Mouse (Mus musculus) hindbrain, embryonic 16.5 days (tissue): ENCODE measurements at regions not wholly inside any gene's neighbourhood (a gene's known extent, or its start where the extent isn't known, plus 50 kb on each side); places are given as distances from the start of the nearest gene placed in this dataset.

Source experiments
- ATAC-seq: fragments of 200-750 bp; cut with Nextera tagmentation; 2 replicates; pipeline ENCODE4 v1.8.0; 2017; ENCODE audit warnings: moderate TSS enrichment, moderate library complexity
- H3K27ac ChIP-seq: fragments of 300-500 bp; sonication (generic); 2 replicates; pipeline ENCODE4 v1.5.1; 2014; ENCODE audit warnings: low read depth, mild to moderate bottlenecking, control low read depth, low read length, moderate library complexity
- H3K27me3 ChIP-seq: fragments of 300-500 bp; sonication (generic); replicated peaks from 2 replicates; pipeline ENCODE4 v1.6.1; 2014; ENCODE audit warnings: low read length; ENCODE audit not compliant: control insufficient read depth, insufficient read depth
- H3K36me3 ChIP-seq: fragments of 300-500 bp; sonication (generic); 2 replicates; pipeline ENCODE4 v1.6.1; 2014; ENCODE audit warnings: mild to moderate bottlenecking, low read length, moderate library complexity, mixed read lengths; ENCODE audit not compliant: control insufficient read depth, insufficient read depth
- H3K4me1 ChIP-seq: fragments of 300-500 bp; sonication (generic); 2 replicates; pipeline ENCODE4 v1.6.1; 2014; ENCODE audit warnings: low read depth, low read length; ENCODE audit not compliant: control insufficient read depth, insufficient read depth
- H3K4me2 ChIP-seq: fragments of 300-500 bp; sonication (generic); 2 replicates; pipeline ENCODE4 v1.6.1; 2014; ENCODE audit warnings: mild to moderate bottlenecking, low read length, control low read depth, moderate library complexity
- H3K4me3 ChIP-seq: fragments of 300-500 bp; sonication (generic); 2 replicates; pipeline ENCODE4 v1.5.1; 2014; ENCODE audit warnings: mild to moderate bottlenecking, low read length, control low read depth, moderate library complexity
- H3K9ac ChIP-seq: fragments of 300-500 bp; sonication (generic); 2 replicates; pipeline ENCODE4 v1.6.1; 2014; ENCODE audit warnings: low read depth, mild to moderate bottlenecking, control low read depth, low read length, moderate library complexity
- H3K9me3 ChIP-seq: fragments of 300-500 bp; sonication (generic); 2 replicates; pipeline ENCODE4 v1.6.1; 2014; ENCODE audit warnings: mild to moderate bottlenecking, low read length, moderate library complexity; ENCODE audit not compliant: control insufficient read depth
- WGBS: fragments of 180-500 bp; shearing (Covaris S2); extraction: QIAGEN DNeasy Blood & Tissue Kit; methylation state at CpG from one replicate; pipeline ENCODE4 v1.1.7; 2014; 5-methylcytosine and 5-hydroxymethylcytosine counted together

DNA sequence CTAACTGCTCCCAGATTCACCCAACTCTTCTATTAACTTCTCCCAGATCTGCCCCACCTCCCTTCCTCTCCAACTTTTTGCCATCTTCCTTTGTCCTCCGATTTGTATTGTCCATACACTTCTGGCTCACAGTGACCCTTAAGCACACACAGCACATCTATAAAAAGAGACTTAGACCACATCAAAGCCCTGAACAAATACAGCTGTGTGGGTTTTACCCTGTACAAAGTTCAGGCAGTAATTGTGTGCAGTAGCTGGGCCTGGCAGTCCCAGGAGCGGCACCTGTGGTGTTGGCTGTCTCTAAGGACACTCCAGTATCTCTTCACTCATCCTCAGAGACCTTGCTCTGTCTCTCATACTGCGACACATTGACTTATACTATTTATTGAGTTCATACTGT, 283.2 kb upstream of the Xylt1 start:
- no peak for ATAC-seq
- no peaks in the 10 kb centered on the region for H3K4me1 ChIP-seq
- H3K4me3 ChIP-seq, result no peak overlapping the region
- no peaks in the 10 kb centered on the region for H3K9me3 ChIP-seq
- no peak overlapping the region for H3K27ac ChIP-seq
- H3K36me3 ChIP-seq, result no peaks in the 10 kb centered on the region
- 72% methylated on average over 3 of the region's 3 CpGs for WGBS
- no peak overlapping the region for H3K4me2 ChIP-seq
- no peaks in the 10 kb centered on the region for H3K27me3 ChIP-seq
- no peak overlapping the region for H3K9ac ChIP-seq

- WGBS, result 70% methylated on average over 6 of the region's 6 CpGs
- no peak overlapping the region for H3K4me2 ChIP-seq
- H3K36me3 ChIP-seq, result no peaks in the 10 kb centered on the region
- no peaks in the 10 kb centered on the region for H3K27me3 ChIP-seq
- no peak overlapping the region for H3K27ac ChIP-seq
- no peaks in the 10 kb centered on the region for H3K4me1 ChIP-seq
- no peaks in the 10 kb centered on the region for H3K9me3 ChIP-seq
- H3K9ac ChIP-seq, result no peak overlapping the region
- H3K4me3 ChIP-seq, result no peak overlapping the region
- ATAC-seq, result no peak
Measured at GRCm38 (mm10) chr7:117099041-117099440, 281.7 kb upstream of the Xylt1 start.

DNA sequence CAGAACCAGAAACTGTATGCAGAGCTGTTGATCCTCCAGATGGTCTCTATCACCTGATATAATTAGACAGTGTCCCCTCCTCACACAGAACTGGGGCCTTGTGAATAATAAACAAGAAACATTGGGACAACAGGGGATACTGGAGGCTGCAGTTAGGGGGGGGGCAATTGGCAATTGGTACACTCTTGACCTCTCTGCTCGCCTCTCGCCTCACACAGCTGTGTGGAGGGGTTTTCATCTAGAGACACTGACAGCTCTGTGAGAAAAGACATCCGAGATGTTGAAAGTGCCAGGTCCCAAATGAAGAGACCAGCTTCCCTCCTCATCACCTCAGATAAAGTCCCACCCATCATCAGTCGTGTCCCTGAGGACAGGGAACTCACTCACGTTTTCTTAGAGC, 277.7 kb upstream of the Xylt1 start:
- Histone ChIP-seq H3K27me3 (no peaks in the 10 kb centered on the region), H3K4me2 (no peak overlapping the region), H3K9me3 (no peaks in the 10 kb centered on the region), H3K4me1 (no peaks in the 10 kb centered on the region), H3K9ac (no peak overlapping the region), H3K36me3 (no peaks in the 10 kb centered on the region), H3K27ac (no peak overlapping the region), H3K4me3 (no peak overlapping the region)
- ATAC-seq, result no peak
- WGBS, result 78% methylated on average over 5 of the region's 5 CpGs

DNA sequence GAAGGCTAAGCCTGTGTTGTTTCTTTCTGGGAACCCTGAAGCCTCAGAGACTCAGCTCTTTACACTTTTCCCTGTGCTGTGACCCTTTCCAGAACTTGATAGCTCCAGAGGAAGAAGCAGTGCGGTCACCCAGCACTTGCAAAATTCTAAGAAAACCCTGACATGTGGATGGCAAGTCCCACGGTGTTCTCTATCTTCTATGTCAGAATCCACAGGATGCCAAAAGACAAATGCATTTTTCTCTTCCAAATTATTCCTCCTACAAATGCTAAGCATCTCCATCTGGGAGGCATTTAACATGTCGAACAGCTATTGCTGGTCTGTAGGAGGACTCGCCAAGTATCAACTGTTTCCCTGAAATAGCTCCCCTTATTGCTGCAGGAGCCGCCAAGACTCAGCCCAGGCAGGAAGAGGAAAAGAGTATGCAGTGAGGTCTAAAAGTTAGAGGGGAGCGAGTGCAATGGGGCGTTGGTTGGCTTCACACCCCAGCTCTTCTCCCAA, 274.0 kb upstream of the Xylt1 start:
- WGBS, result 80% methylated on average over 7 of the region's 7 CpGs
- Histone ChIP-seq H3K27ac (no peak overlapping the region), H3K27me3 (no peaks in the 10 kb centered on the region), H3K4me2 (no peak overlapping the region), H3K4me1 (no peaks in the 10 kb centered on the region), H3K4me3 (no peak overlapping the region), H3K9me3 (no peaks in the 10 kb centered on the region), H3K36me3 (no peaks in the 10 kb centered on the region), H3K9ac (no peak overlapping the region)
- ATAC-seq, result no peak

- no peak for ATAC-seq
Measured at GRCm38 (mm10) chr7:117108391-117108790, 272.4 kb upstream of the Xylt1 start.

GRCm38 (mm10) chr7:117127728-117128127, 253.1 kb upstream of the Xylt1 start:
- H3K4me3 ChIP-seq, result no peak overlapping the region
- H3K36me3 ChIP-seq, result no peaks in the 10 kb centered on the region
- ATAC-seq, result no peak
- no peak overlapping the region for H3K9ac ChIP-seq
- no peaks in the 10 kb centered on the region for H3K27me3 ChIP-seq
- no peak overlapping the region for H3K4me2 ChIP-seq
- no peak overlapping the region for H3K27ac ChIP-seq
- no peaks in the 10 kb centered on the region for H3K9me3 ChIP-seq
- 85% methylated on average over 3 of the region's 3 CpGs for WGBS
- no peaks in the 10 kb centered on the region for H3K4me1 ChIP-seq

More at GRCm38 (mm10) chr7:117108391-117108790, 272.4 kb upstream of the Xylt1 start:
- 88% methylated on average over 3 of the region's 3 CpGs for WGBS
- Histone ChIP-seq H3K4me3 (no peak overlapping the region), H3K27ac (no peak overlapping the region), H3K9me3 (no peaks in the 10 kb centered on the region), H3K27me3 (no peaks in the 10 kb centered on the region), H3K4me1 (no peaks in the 10 kb centered on the region), H3K36me3 (no peaks in the 10 kb centered on the region), H3K4me2 (no peak overlapping the region), H3K9ac (no peak overlapping the region)

DNA sequence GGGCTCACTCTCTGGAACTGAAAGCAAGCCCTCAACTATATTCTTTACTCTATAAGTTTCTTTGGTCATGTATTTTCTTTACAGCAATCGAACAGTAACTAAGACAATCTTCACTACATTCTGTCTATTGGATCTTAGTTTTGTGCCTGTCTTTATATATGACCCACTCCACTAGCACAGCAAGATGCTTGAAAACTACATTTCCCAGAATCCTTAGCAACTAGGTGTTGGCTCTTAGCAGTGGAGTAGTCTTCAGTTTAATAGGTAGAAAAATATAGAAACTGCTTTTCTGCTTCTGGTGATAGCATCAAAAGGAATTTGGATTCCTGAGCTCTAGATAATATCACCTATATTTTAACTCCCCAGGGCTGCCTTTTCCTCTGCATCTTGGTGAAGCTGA, 245.9 kb upstream of the Xylt1 start:
- no peak for ATAC-seq
- Histone ChIP-seq H3K4me3 (no peak overlapping the region), H3K4me2 (no peak overlapping the region), H3K27ac (no peak overlapping the region), H3K27me3 (no peaks in the 10 kb centered on the region), H3K9ac (no peak overlapping the region), H3K9me3 (no peaks in the 10 kb centered on the region), H3K4me1 (peaks cover 9% of the 10 kb centered on the region), H3K36me3 (no peaks in the 10 kb centered on the region)
- 94% methylated on average over 1 of the region's 1 CpGs for WGBS

GRCm38 (mm10) chr7:117138681-117139080, 242.1 kb upstream of the Xylt1 start:
- Histone ChIP-seq H3K9ac (no peak overlapping the region), H3K4me1 (peaks cover 15% of the 10 kb centered on the region), H3K36me3 (no peaks in the 10 kb centered on the region), H3K4me3 (no peak overlapping the region), H3K27ac (no peak overlapping the region; the same call in 1 of the 2 replicates), H3K27me3 (no peaks in the 10 kb centered on the region), H3K9me3 (no peaks in the 10 kb centered on the region), H3K4me2 (no peak overlapping the region)
- WGBS, result 78% methylated on average over 1 of the region's 1 CpGs
- no peak for ATAC-seq

DNA sequence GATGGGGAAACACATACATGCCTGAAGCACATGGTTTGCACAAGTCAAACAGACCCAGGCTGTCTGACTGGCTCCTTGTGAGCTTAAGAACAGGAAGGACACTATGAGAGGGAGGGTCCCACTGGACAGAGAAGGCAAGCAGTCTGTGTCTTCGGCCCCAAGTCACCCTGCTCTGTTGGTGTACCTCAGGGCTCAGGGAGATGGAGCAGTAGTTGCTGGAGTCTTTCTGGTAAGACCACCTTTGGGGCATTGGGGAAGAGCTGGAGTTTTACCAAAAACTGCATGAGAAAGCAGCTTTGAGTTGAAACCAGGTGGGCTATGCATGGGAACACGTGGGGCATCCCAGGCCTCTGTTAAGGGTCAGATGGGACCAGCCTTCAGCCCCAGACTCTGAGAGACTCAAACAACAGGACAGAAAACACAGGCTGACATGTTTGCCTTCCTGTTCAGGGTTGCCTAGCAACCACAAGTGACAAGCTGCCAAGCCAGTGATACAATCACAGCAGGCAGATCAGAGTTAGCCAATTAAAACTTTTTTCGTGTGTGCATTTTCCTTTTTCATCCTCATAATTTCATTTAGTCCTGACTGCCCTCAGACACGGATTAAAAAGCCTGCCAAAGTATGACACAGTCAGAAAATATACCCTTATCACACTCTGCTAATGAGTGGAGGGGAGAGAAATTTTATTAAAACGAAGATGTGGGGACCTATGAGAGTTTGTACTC, 241.4 kb upstream of the Xylt1 start:
- Histone ChIP-seq H3K9ac (no peak overlapping the region), H3K9me3 (no peaks in the 10 kb centered on the region), H3K4me1 (peaks cover 15% of the 10 kb centered on the region), H3K27ac (peak overlapping the region; percentile 2; the same call in 1 of the 2 replicates), H3K4me3 (no peak overlapping the region), H3K36me3 (no peaks in the 10 kb centered on the region), H3K27me3 (no peaks in the 10 kb centered on the region), H3K4me2 (no peak overlapping the region)
- WGBS, result 9% methylated on average over 5 of the region's 5 CpGs
- peak; percentile 95 for ATAC-seq
